Mouse (Mus musculus) spleen, adult 18-20 months (tissue): ENCODE data around the gene Myo5c.

Experiments
- DNase-seq, 2 experiments: peaks; one replicate each; pipeline ENCODE4 v3.0.0; 2022; ENCODE audit warnings: mixed read lengths in 2 of 2

Myo5c gene

DNA sequence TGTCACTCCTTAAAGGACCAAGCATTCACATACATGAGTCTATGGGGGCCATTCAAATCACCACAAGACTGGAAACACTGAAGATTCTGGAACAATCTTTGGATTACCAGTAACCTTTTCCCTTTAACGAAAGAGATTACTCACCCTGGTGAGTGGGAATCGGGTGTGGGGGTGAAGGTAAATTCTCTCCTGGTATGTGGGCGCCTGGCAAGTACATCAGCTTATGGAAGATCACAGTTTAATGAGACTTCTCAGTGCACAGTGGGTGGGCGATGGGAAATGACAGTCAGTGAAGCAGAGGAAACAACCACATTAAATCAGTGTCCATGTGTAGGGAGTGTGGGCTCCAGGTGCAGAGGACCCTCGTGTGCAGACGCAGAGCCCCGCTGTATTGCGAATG, 99.0 kb downstream of the Myo5c start:
- DNase-seq, result no peak

DNA sequence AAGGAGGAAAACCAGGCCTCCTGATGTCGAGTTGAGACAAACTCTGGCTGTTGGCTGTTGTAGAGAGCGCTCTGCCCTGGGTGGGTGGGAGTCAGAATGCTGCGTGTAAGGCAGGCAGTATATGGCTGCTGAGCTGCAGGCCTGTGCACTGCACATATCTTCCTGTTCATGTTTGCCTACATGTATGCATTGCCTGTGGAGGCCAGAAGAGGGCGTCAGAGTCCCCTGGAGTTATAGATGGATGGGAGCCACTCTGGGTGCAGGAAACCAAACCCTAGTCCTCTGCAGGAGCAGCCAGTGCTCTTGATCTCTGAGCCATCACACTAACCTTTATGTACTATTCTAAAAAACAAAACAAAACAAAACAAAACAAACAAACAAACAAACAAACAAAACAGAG, 102.6 kb downstream of the Myo5c start:
- no peak for DNase-seq

DNA sequence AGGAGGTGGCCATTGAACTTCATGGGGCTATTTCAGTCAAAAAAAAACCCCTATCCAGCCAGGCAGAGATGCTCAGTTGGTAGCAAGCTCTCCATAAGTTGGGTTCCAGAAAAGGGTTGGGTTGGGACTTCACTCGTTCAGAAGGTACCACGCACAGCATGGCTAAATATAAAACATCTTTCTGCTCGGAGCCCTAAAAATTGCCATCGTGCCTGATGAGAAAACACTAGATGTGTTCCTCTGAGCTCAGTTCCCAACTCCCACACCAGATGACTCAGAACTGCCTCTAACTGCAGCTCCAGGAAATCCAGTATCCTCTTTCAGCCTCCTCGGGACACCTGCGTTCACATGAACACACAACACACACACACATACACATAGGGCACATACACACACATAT, 106.2 kb downstream of the Myo5c start:
- no peak for DNase-seq

DNA sequence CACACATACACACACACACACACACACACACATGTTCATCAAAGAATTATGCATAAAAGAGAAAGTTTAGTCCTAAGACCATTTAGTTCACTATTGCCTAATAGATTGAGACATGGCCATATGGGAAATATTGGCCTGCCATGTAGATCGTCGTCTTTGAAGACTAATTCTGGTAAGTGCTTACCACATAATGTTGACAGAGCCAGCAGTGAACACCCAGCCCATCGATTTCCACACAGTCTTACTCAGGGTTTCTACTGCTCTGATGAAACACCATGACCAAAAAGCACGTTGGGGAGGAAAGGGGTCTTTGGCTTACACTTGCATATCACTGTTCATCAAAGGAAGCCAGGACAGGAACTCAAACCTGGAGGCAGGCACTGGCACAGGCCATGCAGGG, 110.6 kb downstream of the Myo5c start:
- DNase-seq, result no peak

DNA sequence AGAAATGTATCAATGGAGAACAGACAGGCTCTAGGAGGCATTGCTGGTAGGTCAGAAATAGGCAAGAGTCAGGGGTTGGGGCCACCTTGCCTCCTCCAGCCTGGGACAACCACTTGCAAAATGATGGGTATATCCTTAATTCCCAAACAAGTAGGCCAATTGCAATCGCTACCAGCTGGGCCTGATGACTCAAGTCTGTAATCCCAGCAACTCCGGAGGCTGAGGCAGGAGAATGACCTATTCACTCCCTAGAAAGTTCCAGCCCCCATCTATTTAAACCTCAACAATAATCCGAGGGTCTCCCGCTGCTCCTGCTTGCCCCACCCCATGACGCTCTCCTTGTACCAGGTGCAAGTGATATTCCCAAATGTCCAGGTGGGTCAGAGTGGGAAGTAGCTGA, 115.6 kb downstream of the Myo5c start, which contains the start of gene Bcl2l10:
Bcl2l10 (plus strand) TSS at position 301 of the 400 bp plus-strand sequence.
- DNase-seq, result no peak

DNA sequence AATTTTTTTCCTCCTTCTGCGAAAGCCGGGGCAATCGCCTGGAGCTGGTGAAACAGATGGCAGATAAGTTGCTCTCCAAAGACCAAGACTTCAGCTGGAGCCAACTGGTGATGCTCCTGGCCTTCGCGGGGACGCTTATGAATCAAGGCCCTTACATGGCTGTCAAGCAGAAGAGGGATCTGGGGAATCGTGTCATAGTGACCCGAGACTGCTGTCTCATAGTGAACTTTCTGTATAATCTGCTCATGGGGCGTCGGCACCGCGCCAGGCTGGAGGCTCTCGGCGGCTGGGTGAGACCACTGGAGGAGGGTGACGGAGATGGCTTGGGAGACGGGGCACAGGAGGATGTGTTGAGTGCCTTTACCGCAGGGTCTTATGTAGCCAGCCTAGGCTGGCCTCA, 116.2 kb downstream of the Myo5c start:
- DNase-seq, result no peak

DNA sequence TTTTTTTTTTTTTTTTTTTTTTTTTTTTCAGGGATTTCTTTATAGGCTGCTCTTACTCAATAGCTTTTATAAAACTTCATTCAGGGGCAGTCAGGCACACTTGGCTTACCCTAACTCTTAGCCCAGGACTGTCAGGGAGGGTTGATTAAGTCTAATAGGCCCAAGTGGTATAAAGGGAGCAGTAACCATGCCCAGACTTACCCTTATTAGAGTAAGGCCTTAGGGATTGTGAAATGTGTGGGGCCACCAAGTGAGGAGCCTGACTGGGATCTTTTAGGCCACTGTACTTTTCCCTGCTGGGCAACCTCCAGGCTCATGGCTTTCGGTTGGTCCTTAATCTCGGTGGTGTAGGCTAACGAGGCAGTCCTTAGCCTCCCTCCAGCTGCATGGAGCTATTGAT, 116.8 kb downstream of the Myo5c start:
- DNase-seq, result no peak

DNA sequence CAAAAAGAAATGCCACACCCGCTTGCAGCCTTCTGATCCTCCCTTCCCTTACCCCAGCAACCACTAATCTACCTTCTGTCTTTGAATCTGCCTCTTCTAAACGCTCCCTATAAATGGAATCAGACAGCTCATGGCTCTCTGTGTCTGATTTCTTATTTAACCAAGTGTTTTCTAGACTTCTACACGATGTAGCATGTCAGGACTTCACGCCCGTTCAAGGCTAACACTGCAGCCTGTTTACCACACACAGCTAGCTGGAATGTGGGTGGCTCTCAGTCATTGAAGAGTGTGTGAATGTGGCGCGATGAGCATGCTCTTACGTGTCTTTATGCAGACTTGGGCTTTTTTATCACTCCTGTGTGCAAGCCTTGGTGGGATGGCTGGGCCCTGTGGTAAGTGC, 121.3 kb downstream of the Myo5c start:
- DNase-seq, result no peak
